Mouse (Mus musculus): ENCODE measurements around the gene Polr1a. TPM values are rescaled to one million over a fixed set of nuclear protein-coding genes. Genes with fewer than 3 reads are reported as not detected.
"Not testable (repeated sequence)": the region's sequence is repeated elsewhere in the genome, so short reads cannot be mapped to it uniquely, and the experiment has no call there.

The Polr1a gene
- polyA plus RNA-seq, 1 experiment from 2014 or later = 19.2 TPM

GRCm38 (mm10) chr6:71925233-71925632 is 16.4 kb downstream of the Polr1a start:
- H3K27me3 ChIP-seq; ATAC-seq; H3K9me3 ChIP-seq (replicated peaks); H3K4me3 ChIP-seq; H3K4me2 ChIP-seq; H3K27ac ChIP-seq; H3K4me1 ChIP-seq; H3K9ac ChIP-seq: not testable (repeated sequence)
- WGBS = 92% methylated on average over 5 of the region's 5 CpGs
- H3K36me3 ChIP-seq (ENCODE audit: poor library complexity, severe bottlenecking) = peaks cover 81% of the 10 kb centered on the region

- H3K4me3 ChIP-seq = no peak overlapping the region
- H3K4me1 ChIP-seq = no peaks in the 10 kb centered on the region
- H3K9ac ChIP-seq = no peak overlapping the region
- no peak for ATAC-seq
- no peak overlapping the region for H3K4me2 ChIP-seq
- no peaks in the 10 kb centered on the region for H3K9me3 ChIP-seq (replicated peaks)
- no peaks in the 10 kb centered on the region for H3K27me3 ChIP-seq
- H3K27ac ChIP-seq = no peak overlapping the region
- H3K36me3 ChIP-seq (ENCODE audit: poor library complexity, severe bottlenecking) = peaks cover 82% of the 10 kb centered on the region
These were observed 19.1 kb downstream of the Polr1a start for GRCm38 (mm10) chr6:71927911-71928310.

- ATAC-seq = no peak
- H3K4me1 ChIP-seq = no peaks in the 10 kb centered on the region
- no peak overlapping the region for H3K4me3 ChIP-seq
- no peak overlapping the region for H3K4me2 ChIP-seq
- H3K36me3 ChIP-seq (ENCODE audit: poor library complexity, severe bottlenecking) = peaks cover 82% of the 10 kb centered on the region
- H3K27ac ChIP-seq = no peak overlapping the region
- H3K9ac ChIP-seq = no peak overlapping the region
- H3K9me3 ChIP-seq (replicated peaks) = no peaks in the 10 kb centered on the region
- WGBS = 89% methylated on average over 10 of the region's 10 CpGs
- no peaks in the 10 kb centered on the region for H3K27me3 ChIP-seq
These were observed 21.2 kb downstream of the Polr1a start for GRCm38 (mm10) chr6:71930053-71930452.

GRCm38 (mm10) chr6:71930830-71931437 is 22.1 kb downstream of the Polr1a start:
- no peak for ATAC-seq
- no peak overlapping the region for H3K9ac ChIP-seq
- no peak overlapping the region for H3K4me2 ChIP-seq
- no peaks in the 10 kb centered on the region for H3K27me3 ChIP-seq
- H3K36me3 ChIP-seq (ENCODE audit: poor library complexity, severe bottlenecking) = peaks cover 80% of the 10 kb centered on the region
- no peaks in the 10 kb centered on the region for H3K4me1 ChIP-seq
- H3K27ac ChIP-seq = no peak overlapping the region
- H3K9me3 ChIP-seq (replicated peaks) = no peaks in the 10 kb centered on the region
- 91% methylated on average over 12 of the region's 12 CpGs for WGBS
- H3K4me3 ChIP-seq = no peak overlapping the region

- no peaks in the 10 kb centered on the region for H3K9me3 ChIP-seq (replicated peaks)
- H3K27me3 ChIP-seq = no peaks in the 10 kb centered on the region
- no peak overlapping the region for H3K9ac ChIP-seq
- no peaks in the 10 kb centered on the region for H3K4me1 ChIP-seq
- no peak for ATAC-seq
- WGBS = 83% methylated on average over 5 of the region's 5 CpGs
- no peak overlapping the region for H3K4me2 ChIP-seq
- H3K27ac ChIP-seq = no peak overlapping the region
- H3K36me3 ChIP-seq (ENCODE audit: poor library complexity, severe bottlenecking) = peaks cover 80% of the 10 kb centered on the region
- H3K4me3 ChIP-seq = no peak overlapping the region
These were observed 23.5 kb downstream of the Polr1a start for GRCm38 (mm10) chr6:71932347-71932746.

- Histone ChIP-seq H3K9ac (no peak overlapping the region), H3K4me1 (no peaks in the 10 kb centered on the region), H3K9me3 (replicated peaks) (no peaks in the 10 kb centered on the region), H3K27me3 (no peaks in the 10 kb centered on the region), H3K4me3 (no peak overlapping the region), H3K36me3 (ENCODE audit: poor library complexity, severe bottlenecking) (peaks cover 90% of the 10 kb centered on the region), H3K4me2 (no peak overlapping the region), H3K27ac (no peak overlapping the region)
- no peak for ATAC-seq
- WGBS = 72% methylated on average over 2 of the region's 2 CpGs
These were observed 25.3 kb downstream of the Polr1a start for GRCm38 (mm10) chr6:71934081-71934556.

GRCm38 (mm10) chr6:71935737-71936136 is 26.9 kb downstream of the Polr1a start:
- WGBS = 72% methylated on average over 2 of the region's 2 CpGs
- H3K9me3 ChIP-seq (replicated peaks) = no peaks in the 10 kb centered on the region
- no peaks in the 10 kb centered on the region for H3K4me1 ChIP-seq
- H3K27ac ChIP-seq = no peak overlapping the region
- peaks cover 81% of the 10 kb centered on the region for H3K36me3 ChIP-seq (ENCODE audit: poor library complexity, severe bottlenecking)
- H3K27me3 ChIP-seq = no peaks in the 10 kb centered on the region
- H3K9ac ChIP-seq = no peak overlapping the region
- H3K4me3 ChIP-seq = no peak overlapping the region
- ATAC-seq = no peak
- H3K4me2 ChIP-seq = no peak overlapping the region

- WGBS = 93% methylated on average over 6 of the region's 6 CpGs
- H3K27ac ChIP-seq = no peak overlapping the region
- H3K9ac ChIP-seq = no peak overlapping the region
- H3K36me3 ChIP-seq (ENCODE audit: poor library complexity, severe bottlenecking) = peaks cover 58% of the 10 kb centered on the region
- no peak for ATAC-seq
- H3K4me2 ChIP-seq = no peak overlapping the region
- H3K4me3 ChIP-seq = no peak overlapping the region
- H3K9me3 ChIP-seq (replicated peaks) = no peaks in the 10 kb centered on the region
- H3K4me1 ChIP-seq = no peaks in the 10 kb centered on the region
- no peaks in the 10 kb centered on the region for H3K27me3 ChIP-seq
These were observed 32.1 kb downstream of the Polr1a start for GRCm38 (mm10) chr6:71940912-71941311.

- Histone ChIP-seq H3K9ac (no peak overlapping the region), H3K4me2 (no peak overlapping the region), H3K9me3 (replicated peaks) (no peaks in the 10 kb centered on the region), H3K4me1 (no peaks in the 10 kb centered on the region), H3K36me3 (ENCODE audit: poor library complexity, severe bottlenecking) (peaks cover 55% of the 10 kb centered on the region), H3K27ac (no peak overlapping the region), H3K27me3 (no peaks in the 10 kb centered on the region), H3K4me3 (no peak overlapping the region)
- 94% methylated on average over 6 of the region's 6 CpGs for WGBS
- ATAC-seq = no peak
These were observed 36.2 kb downstream of the Polr1a start for GRCm38 (mm10) chr6:71945101-71945500.

GRCm38 (mm10) chr6:71946121-71946520 is 37.3 kb downstream of the Polr1a start:
- Histone ChIP-seq H3K4me2 (no peak overlapping the region), H3K27ac (no peak overlapping the region), H3K36me3 (ENCODE audit: poor library complexity, severe bottlenecking) (peaks cover 54% of the 10 kb centered on the region), H3K4me1 (no peaks in the 10 kb centered on the region), H3K9me3 (replicated peaks) (no peaks in the 10 kb centered on the region), H3K27me3 (no peaks in the 10 kb centered on the region), H3K4me3 (no peak overlapping the region), H3K9ac (no peak overlapping the region)
- no peak for ATAC-seq
- 97% methylated on average over 8 of the region's 8 CpGs for WGBS

GRCm38 (mm10) chr6:71949721-71950120 is 40.9 kb downstream of the Polr1a start:
- Histone ChIP-seq H3K9me3 (replicated peaks) (no peaks in the 10 kb centered on the region), H3K4me1 (no peaks in the 10 kb centered on the region), H3K9ac (no peak overlapping the region), H3K4me2 (no peak overlapping the region), H3K27ac (no peak overlapping the region), H3K27me3 (no peaks in the 10 kb centered on the region), H3K4me3 (no peak overlapping the region), H3K36me3 (ENCODE audit: poor library complexity, severe bottlenecking) (peaks cover 74% of the 10 kb centered on the region)
- ATAC-seq = no peak
- WGBS = 80% methylated on average over 3 of the region's 3 CpGs

GRCm38 (mm10) chr6:71950592-71950991 is 41.7 kb downstream of the Polr1a start:
- 86% methylated on average over 3 of the region's 3 CpGs for WGBS
- H3K4me2 ChIP-seq = no peak overlapping the region
- no peak overlapping the region for H3K27ac ChIP-seq
- no peak overlapping the region for H3K9ac ChIP-seq
- no peak overlapping the region for H3K4me3 ChIP-seq
- H3K27me3 ChIP-seq = no peaks in the 10 kb centered on the region
- peaks cover 75% of the 10 kb centered on the region for H3K36me3 ChIP-seq (ENCODE audit: poor library complexity, severe bottlenecking)
- no peak for ATAC-seq
- H3K4me1 ChIP-seq = no peaks in the 10 kb centered on the region
- H3K9me3 ChIP-seq (replicated peaks) = no peaks in the 10 kb centered on the region

- Histone ChIP-seq H3K9ac (no peak overlapping the region), H3K9me3 (replicated peaks) (no peaks in the 10 kb centered on the region), H3K27me3 (no peaks in the 10 kb centered on the region), H3K4me1 (no peaks in the 10 kb centered on the region), H3K27ac (no peak overlapping the region), H3K36me3 (ENCODE audit: poor library complexity, severe bottlenecking) (peaks cover 71% of the 10 kb centered on the region), H3K4me2 (no peak overlapping the region), H3K4me3 (no peak overlapping the region)
- WGBS = 92% methylated on average over 5 of the region's 5 CpGs
- no peak for ATAC-seq
These were observed 42.3 kb downstream of the Polr1a start for GRCm38 (mm10) chr6:71951192-71951591.

All from forebrain, embryonic 13.5 days (tissue).